Mouse (Mus musculus) heart, adult 18-20 months (tissue): ENCODE measurements at regions not wholly inside any gene's neighbourhood (a gene's known extent, or its start where the extent isn't known, plus 50 kb on each side); places are given as distances from the start of the nearest gene placed in this dataset.
"Not testable (repeated sequence)": the region's sequence is repeated elsewhere in the genome, so short reads cannot be mapped to it uniquely, and the experiment has no call there.

ENCODE experiments used
- DNase-seq, 2 experiments: peaks; one replicate each; pipeline ENCODE4 v3.0.0; 2021 to 2022; ENCODE audit warnings: mixed read lengths in 1 of 2

- no peak for DNase-seq
Observed at GRCm38 (mm10) chr14:9492228-9492627, 826.2 kb upstream of the 4930452B06Rik start.

DNA sequence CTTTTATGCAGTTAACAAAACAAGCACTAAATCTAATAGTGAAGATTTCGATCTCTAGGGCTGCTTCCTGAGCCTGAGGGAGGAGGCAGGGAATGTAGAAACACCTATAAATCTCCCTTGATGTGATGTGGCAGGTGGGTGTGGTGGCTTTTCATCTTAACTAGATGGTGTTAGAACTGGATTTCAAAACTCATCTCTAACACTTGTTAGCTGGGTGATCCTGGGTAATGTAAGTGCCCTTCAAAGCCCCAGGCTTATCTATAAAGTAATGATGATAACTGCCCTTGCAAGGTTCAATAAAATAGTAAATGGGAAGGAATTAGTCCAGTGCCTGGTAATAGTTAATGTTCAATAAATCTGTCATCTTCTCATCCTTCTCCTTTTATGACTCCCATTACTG is 822.5 kb upstream of the 4930452B06Rik start:
- DNase-seq: no peak

DNA sequence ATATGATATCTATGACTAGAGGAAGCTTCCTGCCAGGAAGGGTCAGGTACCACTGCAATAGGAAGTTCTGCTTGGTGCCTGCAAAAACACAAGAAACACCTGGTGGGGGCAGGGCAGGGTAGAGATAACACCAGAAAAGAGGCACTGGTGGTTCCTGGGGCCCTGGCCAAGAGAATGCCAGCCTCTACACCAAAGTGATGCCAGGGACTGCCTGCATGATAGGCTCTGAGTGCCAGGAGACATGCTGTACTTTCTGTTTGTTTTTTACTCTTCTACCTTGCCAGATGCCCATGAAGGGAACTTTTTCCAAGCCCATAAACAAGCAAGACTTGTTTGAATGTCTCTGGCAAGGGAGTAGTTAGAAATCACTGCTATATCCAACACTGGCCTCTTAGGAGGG is 812.9 kb upstream of the 4930452B06Rik start:
- DNase-seq: peak; percentile 41 to 47

- DNase-seq: peak; percentile 33 to 40
Observed at GRCm38 (mm10) chr14:9475169-9475568, 809.1 kb upstream of the 4930452B06Rik start.

DNA sequence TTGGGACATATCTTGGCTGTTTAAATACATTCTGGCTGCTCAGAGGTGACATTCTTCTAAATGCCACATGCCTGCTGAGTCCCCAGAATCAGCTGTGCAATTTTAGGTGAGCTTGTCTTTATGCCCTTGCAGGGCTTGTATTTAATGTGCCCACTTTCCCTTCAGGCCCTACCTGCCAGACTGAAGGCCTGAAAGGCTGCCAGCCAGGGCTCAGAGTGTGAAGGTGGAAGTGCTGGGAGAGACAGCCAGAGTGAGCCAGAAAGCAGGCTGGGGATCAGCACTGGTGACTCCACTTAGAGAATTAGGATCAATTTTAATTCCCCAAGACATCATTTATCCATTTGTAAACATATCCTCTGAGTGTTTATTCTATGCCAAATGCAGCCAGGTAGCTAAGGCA is 803.6 kb upstream of the 4930452B06Rik start:
- DNase-seq: no peak

DNA sequence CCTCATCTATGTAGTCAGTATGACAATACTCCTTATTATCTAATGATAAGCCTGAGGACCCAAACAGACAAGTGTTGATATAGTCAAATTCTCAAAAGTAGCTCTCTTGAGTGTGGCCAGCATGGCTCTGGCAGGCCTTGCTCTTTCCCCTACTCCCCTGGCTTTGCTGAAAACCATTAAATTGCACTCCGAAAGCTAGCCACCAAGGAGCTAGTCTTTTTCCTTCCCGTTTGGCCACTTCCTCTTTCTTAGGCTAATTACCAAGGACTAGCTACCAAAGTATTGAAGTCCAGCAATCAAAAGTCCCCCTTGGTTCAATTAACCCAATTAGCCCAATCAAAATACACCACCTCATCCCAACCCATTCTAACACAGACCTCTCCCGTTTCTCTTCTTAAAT is 802.6 kb upstream of the 4930452B06Rik start:
- DNase-seq: no peak

GRCm38 (mm10) chr14:9467690-9468458 is 801.8 kb upstream of the 4930452B06Rik start:
- no peak for DNase-seq

DNA sequence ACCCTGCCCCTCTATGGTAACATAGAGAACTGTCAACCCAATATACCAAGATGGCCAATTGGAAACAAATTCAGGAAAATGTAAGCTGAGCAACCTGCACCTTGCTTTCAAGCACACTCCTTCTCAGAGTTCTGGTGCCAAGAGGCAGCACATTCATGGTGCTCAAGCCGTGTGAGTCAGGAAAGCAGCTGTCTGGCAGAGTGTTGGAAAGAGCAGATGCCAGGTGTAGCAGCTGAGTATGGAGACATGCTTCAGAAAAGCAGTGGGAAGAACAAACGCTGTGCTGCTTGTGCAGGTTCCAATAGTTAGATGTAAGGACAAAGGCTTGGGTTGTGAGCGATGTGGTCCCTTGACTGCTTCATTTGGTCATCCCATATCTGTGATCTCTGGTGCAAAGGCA is 794.0 kb upstream of the 4930452B06Rik start:
- no peak for DNase-seq

GRCm38 (mm10) chr14:9458856-9459255 is 792.8 kb upstream of the 4930452B06Rik start:
- DNase-seq: no peak

GRCm38 (mm10) chr14:9457801-9458495 is 791.9 kb upstream of the 4930452B06Rik start:
- DNase-seq: no peak

DNA sequence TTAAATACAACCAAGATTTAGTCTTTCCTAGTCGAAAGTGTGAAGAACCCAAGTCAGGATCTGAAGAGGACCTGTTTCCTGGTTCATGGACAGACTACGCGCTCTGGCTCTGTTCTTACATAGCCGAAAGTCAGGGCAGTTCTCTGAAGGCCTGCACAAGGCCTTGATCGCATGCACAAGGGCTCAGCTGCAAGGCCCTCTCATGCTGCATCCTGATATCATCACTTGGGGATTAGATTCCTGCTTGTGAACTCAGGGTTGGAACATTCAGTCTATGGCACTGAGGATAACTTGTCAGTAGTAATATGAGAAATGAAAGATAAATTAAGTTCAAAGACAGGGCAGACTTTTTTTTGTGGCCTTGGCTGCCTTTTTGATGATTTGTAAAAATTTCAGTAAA is 789.9 kb upstream of the 4930452B06Rik start:
- DNase-seq: no peak

GRCm38 (mm10) chr14:9449942-9450341 is 783.9 kb upstream of the 4930452B06Rik start:
- DNase-seq: peak; percentile 14 to 20

DNA sequence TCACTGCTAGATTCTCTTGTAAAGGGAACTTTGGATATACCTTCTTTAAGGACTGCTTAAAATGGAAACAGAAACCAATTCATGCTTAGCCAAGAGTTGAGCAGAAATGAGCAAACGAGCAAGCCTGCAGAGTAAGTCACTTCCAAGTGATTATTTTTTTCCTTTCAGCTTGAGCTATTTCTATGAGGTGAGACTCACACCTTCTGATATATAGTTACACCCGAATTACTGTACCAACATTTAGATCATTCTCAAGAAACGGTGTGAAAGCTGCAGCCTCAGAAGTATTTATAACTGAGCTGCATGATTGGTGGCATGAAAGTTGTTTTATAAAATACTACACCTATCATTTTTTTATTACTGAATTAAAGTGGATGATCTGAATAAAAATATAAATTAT is 771.9 kb upstream of the 4930452B06Rik start:
- no peak for DNase-seq

GRCm38 (mm10) chr14:9435136-9435535 is 769.1 kb upstream of the 4930452B06Rik start:
- DNase-seq: no peak

DNA sequence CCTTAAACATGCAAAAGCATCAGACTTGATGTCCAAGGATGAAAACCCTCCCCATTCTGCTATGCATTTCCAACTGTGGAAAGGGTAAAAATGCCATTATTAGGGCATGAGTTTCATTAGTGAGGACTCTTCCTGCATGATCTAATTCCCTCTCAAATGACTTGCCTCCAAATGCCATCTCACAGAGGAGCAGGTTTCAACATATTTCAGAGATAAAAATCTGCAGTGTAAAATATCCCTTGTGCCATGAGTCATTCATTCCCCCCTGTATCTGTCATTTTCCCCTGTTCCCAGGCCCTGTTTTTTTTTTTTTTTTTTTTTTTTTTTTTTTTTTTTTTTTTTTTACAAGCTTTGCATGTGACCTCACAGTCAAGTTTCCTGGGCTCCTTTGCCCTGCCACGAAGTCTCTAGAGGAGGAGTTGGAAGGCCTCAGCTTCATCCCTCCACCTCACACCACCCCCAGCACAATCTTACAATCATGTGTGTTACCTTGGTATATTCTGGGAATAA is 767.1 kb upstream of the 4930452B06Rik start:
- no peak for DNase-seq

DNA sequence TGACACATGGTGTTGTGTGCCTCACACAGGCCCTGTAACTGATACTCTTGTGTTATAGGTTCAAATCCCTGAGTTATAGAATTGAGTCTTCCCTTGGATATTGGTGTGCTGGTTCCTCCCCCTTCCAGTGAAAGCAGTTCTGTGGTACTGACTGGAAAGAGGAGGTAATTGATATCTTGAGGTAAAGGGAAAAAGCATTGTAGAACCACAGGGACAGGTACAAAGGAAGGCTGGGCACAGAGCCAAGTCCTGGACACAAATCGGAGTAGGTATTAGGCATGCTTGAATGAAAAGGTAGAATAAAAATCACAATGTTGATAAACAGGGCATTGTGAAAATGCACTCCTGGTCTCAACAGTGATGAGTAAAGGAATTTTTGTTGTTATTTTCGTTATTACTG is 765.8 kb upstream of the 4930452B06Rik start:
- no peak for DNase-seq

DNA sequence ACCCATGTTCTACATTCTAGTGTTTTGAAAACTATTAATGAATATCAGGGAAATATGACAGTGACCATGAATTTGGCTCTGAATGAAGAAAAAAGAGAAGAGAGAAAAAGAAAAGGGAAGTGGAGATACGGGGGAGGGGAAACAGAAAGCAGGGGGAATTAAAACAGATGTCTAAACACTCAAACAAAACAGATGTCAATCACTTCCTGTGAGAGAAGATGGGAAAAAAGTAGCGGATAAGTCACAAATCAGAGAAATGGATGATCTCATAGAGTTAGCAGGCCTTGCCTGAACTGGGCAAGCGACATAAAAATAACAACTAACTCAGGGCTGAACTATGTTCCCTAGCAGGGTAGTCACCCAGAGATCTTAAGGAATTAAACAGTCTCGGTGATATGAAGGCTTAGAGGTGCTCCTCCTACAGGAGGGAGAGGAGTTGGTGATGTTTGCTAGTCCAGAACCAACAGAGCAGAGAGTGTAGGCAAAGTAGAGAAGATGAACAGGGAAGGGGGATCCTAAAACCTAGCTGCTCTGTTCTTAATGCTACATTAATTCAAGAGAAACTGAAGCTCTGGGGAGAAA is 745.9 kb upstream of the 4930452B06Rik start:
- DNase-seq: peak in 1 of 2 experiments; percentile 14

DNA sequence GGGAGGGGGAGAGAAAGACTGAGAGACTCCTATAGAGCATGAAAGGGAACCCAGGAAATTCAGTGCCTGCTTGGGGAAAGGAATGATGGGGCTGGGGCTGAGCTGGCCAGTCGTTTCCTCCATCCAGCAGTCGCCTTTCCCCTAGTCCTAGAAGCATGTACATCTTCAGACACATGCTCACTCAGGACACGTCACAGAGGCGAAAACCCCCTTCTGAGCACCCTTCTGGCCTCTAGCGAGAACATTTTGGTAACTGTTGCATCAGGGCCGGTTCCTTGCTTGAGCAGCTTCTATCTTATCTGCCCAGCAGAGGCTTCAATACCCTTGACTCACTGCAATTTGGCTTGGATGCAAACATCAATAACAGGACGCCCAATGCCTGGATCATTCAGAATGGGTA is 737.6 kb upstream of the 4930452B06Rik start:
- no peak for DNase-seq

DNA sequence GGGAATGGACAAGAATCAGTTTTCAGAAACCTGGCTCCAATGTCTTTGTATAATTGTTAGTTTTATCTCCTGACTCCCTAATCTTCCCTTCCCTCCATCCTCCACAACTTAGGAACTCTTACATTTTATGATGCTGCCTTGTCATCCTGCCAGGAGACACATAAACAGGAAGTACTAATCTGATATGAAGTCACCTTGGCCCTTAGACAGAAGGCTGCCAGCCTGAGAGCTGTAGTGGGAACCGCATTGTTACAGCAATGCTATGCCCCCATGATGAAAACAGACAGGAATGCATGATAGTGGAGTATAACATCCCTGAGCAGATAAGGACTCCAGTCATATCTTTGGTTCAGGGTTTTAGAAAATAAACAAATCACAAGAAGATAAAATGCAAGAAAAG is 734.8 kb upstream of the 4930452B06Rik start:
- DNase-seq: no peak

- DNase-seq: peak; percentile 77 to 85
Observed at GRCm38 (mm10) chr14:9393271-9393771, 727.3 kb upstream of the 4930452B06Rik start.

- DNase-seq: not testable (repeated sequence)
Observed at GRCm38 (mm10) chr14:9389878-9390536, 724.0 kb upstream of the 4930452B06Rik start.

- DNase-seq: peak in 1 of 2 experiments; percentile 6
Observed at GRCm38 (mm10) chr14:9389180-9389579, 723.1 kb upstream of the 4930452B06Rik start.
